Mouse (Mus musculus): Measurements from ENCODE around the gene Pde11a.

Pde11a gene

GRCm38 (mm10) chr2:76323185-76323875, 15.2 kb downstream of the Pde11a start:
- DNase-seq (ENCODE audit: low read depth, low spot score), result no peak

DNA sequence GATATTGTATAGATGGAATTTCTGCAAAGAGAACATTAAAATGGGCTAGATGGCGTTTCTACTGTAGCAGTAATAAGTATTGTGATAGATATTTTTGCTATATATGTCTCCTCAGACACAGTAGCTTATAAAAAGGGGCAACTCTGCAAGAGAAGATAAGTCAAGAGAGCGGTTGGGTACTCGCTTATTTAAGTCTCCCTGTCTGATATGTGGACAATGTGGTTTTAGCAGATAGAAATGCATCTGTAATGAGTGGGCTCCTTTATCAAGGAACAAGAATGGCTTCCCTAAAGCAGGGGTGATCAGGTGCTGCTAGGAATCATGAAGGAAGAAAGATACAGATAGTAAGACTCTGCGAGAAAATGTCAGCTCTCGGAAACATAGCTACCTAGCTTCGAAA, 18.2 kb downstream of the Pde11a start:
- DNase-seq (ENCODE audit: low read depth, low spot score), result no peak

- DNase-seq (ENCODE audit: low read depth, low spot score), result no peak
Measured at GRCm38 (mm10) chr2:76319231-76319630, 19.3 kb downstream of the Pde11a start.

DNA sequence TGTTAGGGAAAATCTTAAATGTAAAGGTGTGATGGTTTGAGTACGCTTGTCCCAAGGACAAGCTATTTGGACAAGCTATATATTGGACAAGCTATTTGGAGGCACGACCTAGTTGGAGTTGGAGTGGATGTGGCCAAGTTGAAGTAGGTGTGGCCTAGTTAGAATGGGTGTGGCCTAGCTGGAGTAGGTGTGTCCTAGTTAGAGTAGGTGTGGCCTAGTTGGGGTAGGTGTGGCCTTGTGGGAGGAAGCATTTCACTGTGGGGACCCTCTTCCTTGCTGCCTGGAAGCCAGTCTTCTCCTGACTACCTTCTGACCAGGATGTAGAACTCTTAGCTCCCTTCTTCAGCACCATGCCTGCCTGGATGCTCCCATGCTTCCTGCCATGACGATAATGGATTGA, 50.9 kb downstream of the Pde11a start:
- DNase-seq (ENCODE audit: low read depth, low spot score), result no peak

GRCm38 (mm10) chr2:76286288-76286740, 52.3 kb downstream of the Pde11a start:
- no peak for DNase-seq (ENCODE audit: low read depth, low spot score)

- no peak for DNase-seq (ENCODE audit: low read depth, low spot score)
Measured at GRCm38 (mm10) chr2:76285150-76285549, 53.4 kb downstream of the Pde11a start.

- DNase-seq (ENCODE audit: low read depth, low spot score), result no peak
Measured at GRCm38 (mm10) chr2:76283378-76284132, 55.0 kb downstream of the Pde11a start.

DNA sequence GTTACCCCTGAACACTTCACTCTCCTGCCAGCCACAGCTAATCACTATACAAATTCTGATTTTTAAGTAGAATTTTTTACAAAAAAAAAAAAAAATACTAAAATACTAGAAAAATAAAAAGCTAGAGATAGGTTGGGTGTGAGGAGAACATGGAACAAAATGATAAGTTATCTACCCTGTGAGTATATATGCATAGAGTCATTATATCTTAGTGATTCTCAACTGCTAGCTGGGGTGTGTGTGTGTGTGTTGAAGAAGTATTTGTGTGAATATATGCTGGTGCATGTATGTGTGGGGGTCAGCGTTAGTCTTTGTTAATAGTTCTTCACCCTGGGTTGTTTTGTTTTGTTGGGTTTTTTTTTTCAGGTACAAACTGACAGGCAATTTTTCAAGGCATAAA, 69.1 kb downstream of the Pde11a start:
- DNase-seq (ENCODE audit: low read depth, low spot score), result no peak

GRCm38 (mm10) chr2:76267335-76267734, 71.2 kb downstream of the Pde11a start:
- DNase-seq (ENCODE audit: low read depth, low spot score), result no peak

DNA sequence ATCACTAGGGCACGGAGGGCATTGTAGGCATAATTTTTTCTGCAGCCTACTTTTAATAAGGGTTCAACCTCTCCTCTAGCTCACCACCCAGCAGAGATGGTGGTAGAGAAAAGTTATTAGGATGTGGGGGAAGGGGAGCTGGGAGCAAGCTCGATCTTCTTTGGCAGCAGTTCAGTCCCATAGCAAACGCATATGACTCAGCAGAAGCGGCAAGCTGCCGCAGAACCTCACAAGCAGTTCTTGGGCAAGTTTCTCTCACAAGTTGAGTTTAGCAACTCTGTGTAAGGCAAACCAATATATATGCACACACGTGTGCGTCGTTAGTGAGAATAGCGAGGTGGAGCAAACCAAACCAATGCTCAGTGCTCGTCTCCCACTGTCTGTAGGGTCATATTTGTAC, 72.0 kb downstream of the Pde11a start:
- no peak for DNase-seq (ENCODE audit: low read depth, low spot score)

- DNase-seq (ENCODE audit: low read depth, low spot score), result no peak
Measured at GRCm38 (mm10) chr2:76264258-76264657, 74.3 kb downstream of the Pde11a start.

DNA sequence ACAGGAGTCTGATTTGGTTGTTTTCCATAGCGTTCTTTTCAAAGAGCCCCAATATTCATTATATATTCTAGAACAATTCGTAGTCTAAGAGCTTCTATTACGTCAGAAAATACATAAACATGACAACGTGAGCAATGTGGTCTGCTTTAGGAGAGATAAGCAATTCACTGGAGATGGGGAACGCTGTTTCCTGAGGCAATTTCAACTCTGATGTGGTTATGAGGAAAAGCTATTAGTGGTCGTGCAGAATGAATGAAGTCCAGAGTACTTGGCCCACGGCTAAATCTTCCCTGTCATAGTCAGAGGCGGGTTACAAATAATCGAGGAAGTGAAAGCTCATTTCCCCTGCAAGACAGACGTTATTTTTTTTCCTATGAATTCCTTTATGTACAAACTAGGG, 75.9 kb downstream of the Pde11a start:
- no peak for DNase-seq (ENCODE audit: low read depth, low spot score)

- DNase-seq (ENCODE audit: low read depth, low spot score), result no peak
Measured at GRCm38 (mm10) chr2:76254833-76255232, 83.7 kb downstream of the Pde11a start.

GRCm38 (mm10) chr2:76251379-76251778, 87.2 kb downstream of the Pde11a start:
- no peak for DNase-seq (ENCODE audit: low read depth, low spot score)

DNA sequence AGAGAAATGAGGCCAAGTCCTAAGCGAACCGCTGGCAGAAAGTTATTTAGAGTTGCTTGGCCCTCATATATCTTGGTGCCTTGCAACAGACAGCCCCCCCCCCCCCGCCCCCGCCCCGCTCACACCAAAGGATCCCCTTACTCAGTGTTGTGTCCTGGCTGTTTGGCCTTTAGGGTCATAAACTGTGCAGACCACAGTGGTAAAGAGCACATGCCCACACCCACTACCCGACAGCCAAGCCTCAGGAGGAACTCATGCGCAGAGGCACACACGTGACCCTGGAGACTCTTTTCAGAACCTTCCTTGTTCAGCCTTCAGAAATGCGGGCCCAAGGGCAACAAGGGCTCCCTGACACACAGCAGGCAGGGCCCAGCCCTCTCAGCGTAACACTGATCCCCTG, 90.3 kb downstream of the Pde11a start:
- DNase-seq (ENCODE audit: low read depth, low spot score), result no peak

DNA sequence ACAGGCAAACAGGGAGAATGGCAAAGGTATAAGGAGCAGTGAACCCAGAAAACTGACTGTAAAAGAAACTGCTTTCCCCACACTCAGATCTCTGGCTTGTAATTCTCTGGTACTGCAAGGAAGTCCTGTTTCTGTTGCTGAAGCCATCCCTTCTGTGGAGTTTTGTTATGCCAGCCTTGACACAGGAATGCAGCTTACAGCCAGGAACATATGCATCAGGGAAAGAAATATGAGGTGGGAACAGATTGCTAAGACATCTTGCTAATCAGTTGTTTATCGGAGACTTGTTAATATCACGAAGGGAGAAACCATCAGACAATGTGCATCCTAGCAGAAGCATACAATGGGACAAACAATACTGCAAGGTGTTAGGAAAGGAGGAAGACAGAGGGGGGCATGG, 99.4 kb downstream of the Pde11a start:
- DNase-seq (ENCODE audit: low read depth, low spot score), result no peak

DNA sequence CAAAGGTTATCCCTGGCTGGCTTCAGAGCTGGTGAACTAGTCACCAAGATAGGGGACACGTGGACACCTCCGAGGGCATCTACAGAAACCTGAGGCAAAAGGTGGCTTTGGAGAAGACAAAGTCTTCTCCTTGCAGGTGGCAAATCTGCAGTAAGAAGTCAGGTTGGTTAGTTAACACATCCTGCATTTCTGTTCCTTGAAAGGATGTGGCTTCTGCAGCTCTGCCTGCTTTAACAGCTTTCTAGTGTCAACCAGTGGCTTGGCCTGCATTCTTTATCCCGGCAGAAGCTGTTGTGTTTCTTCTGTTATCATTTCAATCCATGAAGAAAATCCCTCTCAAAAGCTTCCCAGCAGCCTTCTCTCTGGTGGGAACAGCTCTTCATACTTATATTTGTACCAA, 100.1 kb downstream of the Pde11a start:
- no peak for DNase-seq (ENCODE audit: low read depth, low spot score)

- DNase-seq (ENCODE audit: low read depth, low spot score), result no peak
Measured at GRCm38 (mm10) chr2:76237638-76238420, 100.7 kb downstream of the Pde11a start.

DNA sequence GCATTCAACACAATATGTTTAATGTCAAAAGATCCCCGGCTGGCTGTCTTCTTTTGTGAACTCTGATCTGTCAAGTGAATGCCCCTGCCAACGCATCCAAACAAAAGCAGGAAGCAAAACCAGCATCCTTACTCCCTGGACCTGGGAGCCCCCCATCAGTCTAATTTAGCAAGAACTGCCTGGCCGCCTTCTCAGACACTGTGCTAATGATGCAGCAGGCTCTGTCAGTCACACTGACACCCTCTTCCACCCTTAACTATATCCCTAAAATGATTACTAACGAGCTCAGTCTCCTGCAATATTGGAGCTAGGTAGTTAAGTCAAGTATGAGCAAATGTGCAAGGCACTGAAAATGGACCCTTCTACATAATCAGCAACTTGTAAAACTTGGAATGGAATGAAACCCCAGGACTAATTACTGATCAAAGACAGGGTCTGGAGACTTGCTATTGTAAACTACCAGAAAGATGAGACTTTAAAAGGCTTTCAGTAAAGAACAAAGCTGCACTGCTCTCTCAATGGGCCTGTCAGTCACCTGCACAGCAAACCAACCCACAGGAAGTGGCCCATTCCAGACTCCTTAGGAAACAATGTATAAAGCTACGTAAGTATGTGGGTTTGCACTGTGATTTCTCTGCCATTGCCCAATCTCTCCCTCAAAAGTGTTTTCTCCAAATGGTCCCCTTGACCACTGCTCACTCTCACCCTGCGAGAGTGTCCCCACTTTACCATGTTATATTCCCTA, 118.0 kb downstream of the Pde11a start:
- DNase-seq (ENCODE audit: low read depth, low spot score), result no peak

- no peak for DNase-seq (ENCODE audit: low read depth, low spot score)
Measured at GRCm38 (mm10) chr2:76219540-76219939, 119.0 kb downstream of the Pde11a start.

DNA sequence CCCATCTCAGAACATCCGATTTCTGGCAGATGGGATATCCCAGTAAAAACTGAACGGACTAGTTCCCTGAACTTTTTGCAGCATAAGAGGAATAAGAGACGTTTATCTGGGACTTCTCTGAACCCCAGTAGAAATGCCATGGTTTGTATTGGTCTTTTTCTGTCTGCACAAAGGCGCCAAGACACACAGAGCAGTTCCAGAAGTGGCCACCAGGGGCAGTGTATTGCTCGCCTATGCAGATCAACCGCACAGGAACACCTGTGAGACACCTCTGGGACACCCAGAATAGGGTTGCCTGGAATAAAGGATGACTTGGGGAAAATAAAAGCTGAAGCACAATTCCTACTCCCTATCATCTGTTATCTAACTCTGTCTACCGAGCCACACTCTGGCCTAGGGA, 122.4 kb downstream of the Pde11a start:
- peak; percentile 20 for DNase-seq (ENCODE audit: low read depth, low spot score)

- no peak for DNase-seq (ENCODE audit: low read depth, low spot score)
Measured at GRCm38 (mm10) chr2:76215219-76215618, 123.4 kb downstream of the Pde11a start.

Data from c-Kit-negative CD71-positive TER-119-positive erythroid progenitor cells, embryonic 14.5 days (primary cell).